Mouse (Mus musculus) adrenal gland, postnatal 25 days (tissue): Measurements from ENCODE around the gene Slc17a7. TPM values are rescaled to one million over a fixed set of nuclear protein-coding genes. Genes with fewer than 3 reads are reported as not detected.
A peak's percentile ranks its signal among the peaks of the same experiment; 100 is the strongest.

Experiments used
- DNase-seq: peaks from one replicate; pipeline ENCODE4 v3.0.0; 2021; ENCODE audit warnings: mixed read lengths
- total RNA-seq: library from RNA; stranded (reverse); gene quantifications from 2 replicates; pipeline ENCODE4 v1.2.3, GENCODE M21; 2021

Slc17a7 gene
- total RNA-seq, 1 experiment from 2014 or later, result 0.15 TPM

- no peak for DNase-seq
Observed at GRCm38 (mm10) chr7:45178550-45178949, 14.8 kb downstream of the Slc17a7 start.

- no peak for DNase-seq
Observed at GRCm38 (mm10) chr7:45179469-45179868, 15.7 kb downstream of the Slc17a7 start, which contains the start of gene Gfy. TSS of gene Gfy (minus strand) at chr7:45179569.

GRCm38 (mm10) chr7:45180896-45181477 lies 17.2 kb downstream of the Slc17a7 start, which contains the start of gene Pth2:
TSS of gene Pth2 (plus strand) at chr7:45180995.
- DNase-seq, result no peak

GRCm38 (mm10) chr7:45181540-45181939 lies 17.8 kb downstream of the Slc17a7 start:
- DNase-seq, result no peak

- DNase-seq, result peak; percentile 89
Observed at GRCm38 (mm10) chr7:45182199-45182601, 18.5 kb downstream of the Slc17a7 start.

- no peak for DNase-seq
Observed at GRCm38 (mm10) chr7:45182606-45183005, 18.9 kb downstream of the Slc17a7 start.

GRCm38 (mm10) chr7:45183672-45184071 lies 19.9 kb downstream of the Slc17a7 start:
- no peak for DNase-seq

GRCm38 (mm10) chr7:45185921-45186320 lies 22.2 kb downstream of the Slc17a7 start:
- DNase-seq, result no peak

GRCm38 (mm10) chr7:45189600-45189999 lies 25.9 kb downstream of the Slc17a7 start:
- DNase-seq, result no peak

- DNase-seq, result no peak
Observed at GRCm38 (mm10) chr7:45190186-45190585, 26.4 kb downstream of the Slc17a7 start.

GRCm38 (mm10) chr7:45191161-45191560 lies 27.4 kb downstream of the Slc17a7 start:
- no peak for DNase-seq

GRCm38 (mm10) chr7:45191803-45192363 lies 28.1 kb downstream of the Slc17a7 start:
- DNase-seq, result no peak

GRCm38 (mm10) chr7:45192585-45193310 lies 29.0 kb downstream of the Slc17a7 start:
- no peak for DNase-seq

- no peak for DNase-seq
Observed at GRCm38 (mm10) chr7:45193406-45193805, 29.7 kb downstream of the Slc17a7 start.

- DNase-seq, result no peak
Observed at GRCm38 (mm10) chr7:45193871-45194785, 30.4 kb downstream of the Slc17a7 start.

GRCm38 (mm10) chr7:45195341-45196175 lies 31.8 kb downstream of the Slc17a7 start:
- no peak for DNase-seq

GRCm38 (mm10) chr7:45196176-45196535 lies 32.4 kb downstream of the Slc17a7 start:
- DNase-seq, result no peak

- DNase-seq, result no peak
Observed at GRCm38 (mm10) chr7:45196994-45197393, 33.2 kb downstream of the Slc17a7 start.

GRCm38 (mm10) chr7:45198435-45198834 lies 34.7 kb downstream of the Slc17a7 start:
- DNase-seq, result peak; percentile 76

GRCm38 (mm10) chr7:45198961-45199360 lies 35.2 kb downstream of the Slc17a7 start:
- DNase-seq, result no peak

- DNase-seq, result no peak
Observed at GRCm38 (mm10) chr7:45202654-45203053, 38.9 kb downstream of the Slc17a7 start.
